Mouse (Mus musculus) ES-E14 (cell line): Measurements from ENCODE around the gene Spats2. TPM values are rescaled to one million over a fixed set of nuclear protein-coding genes. Genes with fewer than 3 reads are reported as not detected.

Experiments used
- DNase-seq: peaks from one replicate; pipeline ENCODE4 v3.0.0-alpha.2; 2013; ENCODE audit warnings: low read depth, low spot score
- H3K27ac ChIP-seq: 2 replicates; pipeline ENCODE4 v1.5.1; 2012; ENCODE audit warnings: low read depth, mild to moderate bottlenecking, low read length, moderate library complexity, mixed read lengths; ENCODE audit not compliant: poor library complexity, insufficient read depth, severe bottlenecking
- H3K36me3 ChIP-seq: 2 replicates; pipeline ENCODE4 v1.6.1; 2012; ENCODE audit warnings: mild to moderate bottlenecking, low read length, moderate library complexity, mixed read lengths; ENCODE audit not compliant: control insufficient read depth, poor library complexity, insufficient read depth, severe bottlenecking
- H3K4me1 ChIP-seq, 2 experiments: fragments of 150-350 bp in 1 of 2; sonication (generic) in 1 of 2; 2 replicates each; pipeline ENCODE4 v1.6.1; 2012; ENCODE audit warnings: low read length in 2 of 2, mild to moderate bottlenecking in 1 of 2, mixed read lengths in 1 of 2; ENCODE audit not compliant: control insufficient read depth in 2 of 2, insufficient read depth in 2 of 2, poor library complexity in 1 of 2
- H3K4me3 ChIP-seq, 2 experiments: fragments of 150-350 bp in 1 of 2; sonication (generic) in 1 of 2; 2 replicates each; pipeline ENCODE4 v1.5.1; 2012; ENCODE audit warnings: low read length in 2 of 2, low read depth in 1 of 2, mild to moderate bottlenecking in 1 of 2, mixed read lengths in 1 of 2; ENCODE audit not compliant: insufficient read depth in 1 of 2, poor library complexity in 1 of 2, severe bottlenecking in 1 of 2
- H3K9ac ChIP-seq: 2 replicates; pipeline ENCODE4 v1.6.1; 2012; ENCODE audit warnings: low read depth, mild to moderate bottlenecking, low read length, mixed read lengths; ENCODE audit not compliant: poor library complexity, insufficient read depth, severe bottlenecking
- H3K9me3 ChIP-seq: fragments of 150-350 bp; sonication (generic); 2 replicates; pipeline ENCODE4 v1.6.1; 2012; ENCODE audit warnings: low read depth, mild to moderate bottlenecking, low read length; ENCODE audit not compliant: control insufficient read depth, insufficient read depth
- CHD2 ChIP-seq: IDR thresholded peaks from 2 replicates; pipeline ENCODE4 v1.6.1; 2014; ENCODE audit warnings: mild to moderate bottlenecking, low read depth, low read length, inconsistent platforms
- HCFC1 ChIP-seq: IDR thresholded peaks from 2 replicates; pipeline ENCODE4 v1.6.1; 2012; ENCODE audit warnings: low read length, inconsistent platforms, borderline replicate concordance; ENCODE audit not compliant: insufficient read depth
- MAFK ChIP-seq: IDR thresholded peaks from 2 replicates; pipeline ENCODE4 v1.6.1; 2014; ENCODE audit warnings: mild to moderate bottlenecking, low read depth, low read length, inconsistent platforms; ENCODE audit not compliant: insufficient read depth
- ZC3H11A ChIP-seq: IDR thresholded peaks from 2 replicates; pipeline ENCODE4 v1.6.1; 2012; ENCODE audit warnings: low read depth, mild to moderate bottlenecking, inconsistent platforms, low read length, borderline replicate concordance
- ZNF384 ChIP-seq: IDR thresholded peaks from 2 replicates; pipeline ENCODE4 v1.6.1; 2012; ENCODE audit warnings: low read depth, low read length, inconsistent platforms
- in situ Hi-C, 2 experiments: fragments of 600-800 bp; cut with MboI; formaldehyde crosslinking; loops; one replicate each; pipeline ENCODE4 v1.15.1; 2025; ENCODE audit warnings: low sequenced_read_pairs in 2 of 2, inconsistent platforms in 1 of 2; ENCODE audit not compliant: unreplicated experiment in 2 of 2
- total RNA-seq: library from RNA; depleted of rRNA; stranded (reverse); fragments of 300-350 nt; gene quantifications from 2 replicates; pipeline ENCODE4 v1.2.3, GENCODE M21; 2012

The Spats2 gene
- total RNA-seq, 1 experiment, result 21.7 TPM

DNA sequence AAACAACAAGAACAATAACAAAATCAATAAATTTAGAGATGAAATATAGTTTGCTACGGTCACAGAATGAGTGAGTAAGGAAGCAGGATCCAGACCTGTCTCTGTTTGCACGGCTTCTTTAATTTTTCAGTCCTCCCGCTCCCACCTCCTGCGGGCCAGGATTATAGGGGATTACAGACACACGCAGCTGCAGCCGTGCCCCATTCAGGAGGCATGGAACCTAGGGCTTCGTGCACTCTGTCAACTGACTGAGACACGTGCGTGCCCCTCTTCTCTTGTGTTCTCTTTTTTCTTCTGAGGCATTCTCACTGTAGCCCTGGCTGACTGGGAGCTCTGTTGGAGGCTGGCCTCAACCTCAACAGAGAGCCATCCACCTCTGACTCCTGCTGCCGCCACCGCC lies 3.7 kb downstream of the Spats2 start:
- H3K27ac ChIP-seq, result no peak overlapping the region
- DNase-seq, result no peak
- H3K4me3 ChIP-seq, result peak overlapping the region; percentile 9 to 10; a peak in 1 of 4 replicates
- in situ Hi-C loops, result no loop called here
- H3K4me1 ChIP-seq, result peaks cover 2 to 7% of the 10 kb centered on the region in 2 experiments; a peak in 1 of 4 replicates
- TF ChIP-seq HCFC1 (no peak), ZNF384 (no peak), ZC3H11A (no peak), MAFK (no peak), CHD2 (no peak)
- H3K9me3 ChIP-seq, result no peaks in the 10 kb centered on the region
- H3K9ac ChIP-seq, result peak overlapping the region; percentile 3; the same call in 1 of the 2 replicates
- H3K36me3 ChIP-seq, result no peaks in the 10 kb centered on the region

GRCm38 (mm10) chr15:99129956-99130910 lies 4.5 kb downstream of the Spats2 start:
- H3K4me1 ChIP-seq, result peaks cover 2 to 7% of the 10 kb centered on the region in 2 experiments; a peak in 1 of 4 replicates
- H3K9me3 ChIP-seq, result no peaks in the 10 kb centered on the region
- TF ChIP-seq ZNF384 (no peak), ZC3H11A (no peak), MAFK (no peak), CHD2 (no peak), HCFC1 (no peak)
- peak overlapping the region; percentile 10 to 18; a peak in 1 of 4 replicates for H3K4me3 ChIP-seq
- H3K9ac ChIP-seq, result peak overlapping the region; percentile 3
- no peaks in the 10 kb centered on the region for H3K36me3 ChIP-seq
- no peak overlapping the region for H3K27ac ChIP-seq
- in situ Hi-C loops, result no loop called here
- no peak for DNase-seq

GRCm38 (mm10) chr15:99138389-99138788 lies 12.7 kb downstream of the Spats2 start:
- Histone ChIP-seq H3K4me3 (no peak overlapping the region), H3K4me1 (peaks cover 0 to 14% of the 10 kb centered on the region in 2 experiments; a peak in 1 of 4 replicates), H3K27ac (no peak overlapping the region), H3K9me3 (no peaks in the 10 kb centered on the region), H3K9ac (no peak overlapping the region), H3K36me3 (no peaks in the 10 kb centered on the region; the same call in 1 of the 2 replicates)
- TF ChIP-seq ZNF384 (no peak), ZC3H11A (no peak), CHD2 (no peak), MAFK (no peak), HCFC1 (no peak)
- in situ Hi-C loops, result no loop called here
- no peak for DNase-seq

DNA sequence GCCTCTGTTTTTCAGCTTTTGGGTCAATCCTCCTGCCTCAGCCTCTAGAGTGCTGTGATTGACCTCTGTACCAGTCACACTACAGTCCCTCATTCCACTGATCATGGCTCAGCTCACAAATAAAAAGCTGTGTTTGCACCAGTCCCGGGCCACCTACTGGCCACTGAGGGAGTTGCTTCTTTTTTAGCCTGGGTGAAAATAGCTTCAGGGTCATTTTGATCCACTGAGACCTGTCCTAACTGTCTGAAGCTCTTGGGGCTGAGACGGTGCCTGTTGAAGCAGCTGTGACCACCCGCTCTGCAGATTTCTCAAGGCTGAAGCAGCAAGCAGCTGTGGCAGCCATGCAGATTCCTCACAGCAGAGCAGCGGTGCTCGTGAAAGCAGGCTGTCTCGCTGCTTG lies 14.0 kb downstream of the Spats2 start:
- Histone ChIP-seq H3K36me3 (no peaks in the 10 kb centered on the region; the same call in 1 of the 2 replicates), H3K9me3 (no peaks in the 10 kb centered on the region), H3K27ac (peak overlapping the region; percentile 54; the same call in 1 of the 2 replicates), H3K9ac (no peak overlapping the region), H3K4me1 (peaks cover 0 to 14% of the 10 kb centered on the region in 2 experiments; a peak in 1 of 4 replicates), H3K4me3 (no peak overlapping the region)
- peak; percentile 60 for DNase-seq
- in situ Hi-C loops, result no loop called here
- TF ChIP-seq CHD2 (no peak), MAFK (peak; percentile 19; the same call in 1 of the 2 replicates)
